Mouse (Mus musculus): ENCODE data around the gene Asb6.

GRCm38 (mm10) chr2:30821073-30821472, 9.1 kb downstream of the Asb6 start:
- TF ChIP-seq EP300 (IDR thresholded peaks at IDR 0.05; ENCODE audit: low read depth in 1 of 2, low read length in 2 of 2) (no peak), CTCF (IDR thresholded peaks at IDR 0.05 in 2 of 3, conservative IDR thresholded peaks at IDR 0.05 in 1 of 3; ENCODE audit: control insufficient read depth in 1 of 3, insufficient read depth in 1 of 3, low read depth in 2 of 3, low read length in 3 of 3, poor library complexity in 1 of 3, severe bottlenecking in 1 of 3) (peak; percentile 44 to 74 (median 60); a peak in 5 of 6 replicates), MAX (IDR thresholded peaks at IDR 0.05; ENCODE audit: low read length) (no peak), MAFK (IDR thresholded peaks at IDR 0.05; ENCODE audit: borderline replicate concordance, low read depth, low read length) (no peak), E2F4 (IDR thresholded peaks at IDR 0.05; ENCODE audit: borderline replicate concordance, low read depth, low read length) (no peak), ZNF384 (IDR thresholded peaks at IDR 0.05; ENCODE audit: low read depth, low read length) (no peak), CHD2 (IDR thresholded peaks at IDR 0.05; ENCODE audit: low read length) (no peak), MEF2A (IDR thresholded peaks at IDR 0.05; ENCODE audit: extremely low read depth, insufficient replicate concordance, low read depth, low read length, poor library complexity, severe bottlenecking) (no peak)
